Mouse (Mus musculus) kidney, postnatal 0 days (tissue): Measurements from ENCODE around the gene Irx6. TPM values are rescaled to one million over a fixed set of nuclear protein-coding genes. Genes with fewer than 3 reads are reported as not detected.

ENCODE experiments used
- ATAC-seq: fragments of 200-750 bp; cut with Nextera tagmentation; replicated peaks from 2 replicates; pipeline ENCODE4 v1.8.0; 2017; ENCODE audit warnings: low read depth, moderate number of reproducible peaks, moderate TSS enrichment, moderate library complexity; ENCODE audit not compliant: low FRiP score
- DNase-seq: peaks from one replicate; pipeline ENCODE4 v3.0.0-alpha.2; 2016; ENCODE audit warnings: low spot score
- H3K27ac ChIP-seq: fragments of 300-500 bp; sonication (generic); 2 replicates; pipeline ENCODE4 v1.5.1; 2014; ENCODE audit warnings: mild to moderate bottlenecking
- H3K27me3 ChIP-seq: fragments of 300-500 bp; sonication (generic); 2 replicates; pipeline ENCODE4 v1.6.1; 2014; ENCODE audit warnings: low read length, mixed read lengths; ENCODE audit not compliant: insufficient read depth
- H3K36me3 ChIP-seq: fragments of 300-500 bp; sonication (generic); 2 replicates; pipeline ENCODE4 v1.6.1; 2014; ENCODE audit warnings: low read length, mixed read lengths; ENCODE audit not compliant: insufficient read depth
- H3K4me1 ChIP-seq: fragments of 300-500 bp; sonication (generic); replicated peaks from 2 replicates; pipeline ENCODE4 v1.6.1; 2014; ENCODE audit warnings: antibody characterized with exemption, low read length, mixed read lengths; ENCODE audit not compliant: insufficient read depth
- H3K4me2 ChIP-seq: fragments of 300-500 bp; sonication (generic); 2 replicates; pipeline ENCODE4 v1.6.1; 2014; ENCODE audit warnings: mild to moderate bottlenecking, low read length, moderate library complexity, mixed read lengths
- H3K4me3 ChIP-seq: fragments of 300-500 bp; sonication (generic); replicated peaks from 2 replicates; pipeline ENCODE4 v1.5.1; 2014; ENCODE audit warnings: low read depth, low read length
- H3K9ac ChIP-seq: fragments of 300-500 bp; sonication (generic); 2 replicates; pipeline ENCODE4 v1.6.1; 2014; ENCODE audit warnings: low read depth, low read length
- H3K9me3 ChIP-seq: fragments of 300-500 bp; sonication (generic); replicated peaks from 2 replicates; pipeline ENCODE4 v1.6.1; 2016; ENCODE audit warnings: low read length, inconsistent platforms, mixed read lengths
- CTCF ChIP-seq: IDR thresholded peaks from 2 replicates; pipeline ENCODE4 v1.5.1; 2016; ENCODE audit warnings: antibody characterized with exemption, low read depth, mild to moderate bottlenecking, moderate library complexity
- WGBS: fragments of 180-500 bp; shearing (Covaris S2); extraction: QIAGEN DNeasy Blood & Tissue Kit; methylation state at CpG from one replicate; pipeline ENCODE4 v1.1.7; 2014; 5-methylcytosine and 5-hydroxymethylcytosine counted together
- polyA plus RNA-seq: library from polyadenylated mRNA; unstranded; fragments of >200 nt; fragmentation: Nextera tagmentation; extraction: Ambion mirVana; gene quantifications from 2 replicates; pipeline ENCODE4 v1.2.1, GENCODE M21; 2015

The Irx6 gene
- polyA plus RNA-seq, 1 experiment from 2014 or later = 0.08 TPM

DNA sequence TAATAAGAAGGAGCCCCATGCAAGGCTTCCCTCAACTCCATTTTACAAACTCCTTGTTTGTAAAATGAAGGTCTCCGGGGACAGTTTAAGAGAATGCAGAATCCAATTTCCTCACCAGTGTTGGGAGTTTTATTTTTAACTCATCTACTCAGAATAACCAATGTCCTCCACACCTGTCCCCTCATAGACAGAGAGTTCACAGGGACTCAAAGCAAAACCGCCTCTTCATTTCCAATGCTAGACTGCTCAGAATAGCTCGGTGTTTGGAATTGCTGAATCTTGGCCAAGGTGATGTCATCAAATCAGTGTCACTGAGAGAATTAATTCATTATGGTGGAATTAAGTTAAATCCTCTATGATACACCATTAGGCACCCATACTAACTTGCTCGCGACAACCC is 44.0 kb downstream of the Irx6 start:
- H3K4me3 ChIP-seq = no peak overlapping the region
- H3K9me3 ChIP-seq = no peaks in the 10 kb centered on the region
- DNase-seq = no peak
- no peaks in the 10 kb centered on the region for H3K4me1 ChIP-seq
- H3K36me3 ChIP-seq = no peaks in the 10 kb centered on the region
- H3K27me3 ChIP-seq = no peaks in the 10 kb centered on the region
- H3K9ac ChIP-seq = no peak overlapping the region
- H3K4me2 ChIP-seq = no peak overlapping the region
- TF ChIP-seq CTCF = no peak
- no peak for ATAC-seq
- WGBS = 82% methylated on average over 5 of the region's 5 CpGs
- H3K27ac ChIP-seq = no peak overlapping the region

DNA sequence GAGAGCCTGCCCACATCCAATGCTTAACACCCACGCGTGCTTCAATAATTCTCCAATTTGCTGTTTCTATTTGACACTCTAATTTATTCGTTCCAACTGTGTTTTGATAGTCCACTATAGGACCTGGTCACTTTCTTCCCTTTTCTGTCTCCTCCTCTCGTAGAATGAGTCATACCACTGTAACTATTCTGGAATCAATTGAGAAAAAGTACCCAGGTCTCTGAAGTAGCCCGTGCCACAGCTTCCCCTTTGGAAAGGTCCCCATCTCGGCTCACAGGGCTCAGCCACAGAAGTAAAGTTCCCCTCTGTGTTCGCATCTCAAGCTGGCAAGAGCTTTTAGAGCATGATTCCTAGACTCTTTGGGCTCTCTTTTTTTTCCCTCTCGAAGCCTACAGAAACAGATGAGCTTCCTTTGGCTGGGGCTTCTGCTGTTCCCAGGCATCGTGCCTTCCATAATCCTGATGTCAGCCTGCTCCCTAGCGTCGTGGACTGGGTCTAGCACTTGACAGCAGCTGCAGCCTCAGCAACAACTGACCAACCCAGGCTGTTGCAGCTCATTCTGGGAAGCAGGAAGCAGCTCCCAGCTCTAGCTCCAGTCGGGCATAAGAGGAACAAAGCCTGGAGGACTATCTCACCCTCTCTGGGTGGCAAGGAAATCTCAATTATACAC is 47.3 kb downstream of the Irx6 start:
- DNase-seq = peak; percentile 88

DNA sequence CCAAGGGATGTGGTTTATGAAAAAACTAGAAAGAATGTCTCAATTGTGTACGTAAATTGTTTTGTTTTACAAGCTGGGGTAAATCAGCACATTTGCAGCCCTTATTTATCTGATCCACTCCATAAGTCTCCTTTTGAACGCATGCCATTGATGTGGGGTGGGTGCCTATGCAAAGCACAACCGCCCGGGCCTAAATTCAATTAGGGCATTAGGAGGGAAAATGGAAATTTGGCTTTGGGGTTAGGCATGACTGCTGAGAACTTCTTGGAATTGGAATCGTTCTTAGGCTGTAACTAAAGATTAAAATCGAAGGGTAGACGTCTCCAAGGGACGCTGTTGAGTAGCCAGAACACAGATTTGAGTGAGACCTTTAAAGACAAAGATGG is 47.8 kb downstream of the Irx6 start:
- no peak for TF ChIP-seq CTCF
- H3K9me3 ChIP-seq = no peaks in the 10 kb centered on the region
- 64% methylated on average over 8 of the region's 8 CpGs for WGBS
- no peak overlapping the region for H3K4me3 ChIP-seq
- no peaks in the 10 kb centered on the region for H3K27me3 ChIP-seq
- no peak overlapping the region for H3K9ac ChIP-seq
- no peak for DNase-seq
- no peak overlapping the region for H3K27ac ChIP-seq
- no peak overlapping the region for H3K4me2 ChIP-seq
- no peaks in the 10 kb centered on the region for H3K4me1 ChIP-seq
- no peak for ATAC-seq
- H3K36me3 ChIP-seq = no peaks in the 10 kb centered on the region

More for the DNA sequence above, 47.3 kb downstream of the Irx6 start:
- ATAC-seq = peak; percentile 61; the same call in 1 of the 2 replicates
- no peak overlapping the region for H3K4me2 ChIP-seq
- H3K27ac ChIP-seq = no peak overlapping the region
- 35% methylated on average over 12 of the region's 12 CpGs for WGBS
- no peaks in the 10 kb centered on the region for H3K36me3 ChIP-seq
- no peaks in the 10 kb centered on the region for H3K9me3 ChIP-seq
- H3K27me3 ChIP-seq = no peaks in the 10 kb centered on the region
- H3K4me3 ChIP-seq = no peak overlapping the region
- peak; percentile 77 for TF ChIP-seq CTCF
- H3K4me1 ChIP-seq = no peaks in the 10 kb centered on the region
- H3K9ac ChIP-seq = no peak overlapping the region

DNA sequence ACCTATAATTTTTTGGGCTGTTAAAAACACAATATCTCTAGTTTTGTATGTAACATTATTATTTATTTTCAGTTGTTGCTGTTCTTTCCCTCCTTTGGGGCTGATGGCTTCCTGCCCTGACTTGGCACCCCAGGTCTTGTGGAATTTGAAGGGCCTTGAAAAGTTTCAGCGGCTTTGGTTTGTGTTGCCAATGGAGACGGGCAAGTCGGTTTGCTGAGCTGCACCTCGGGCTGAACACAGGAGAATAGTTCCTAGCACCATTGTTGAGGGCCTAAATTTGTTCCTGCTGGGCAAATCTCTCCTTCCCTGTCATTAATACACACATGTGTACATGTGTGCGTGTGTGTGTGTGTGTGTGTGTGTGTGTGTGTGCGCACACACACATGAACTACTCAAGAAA is 49.2 kb downstream of the Irx6 start:
- H3K4me2 ChIP-seq = no peak overlapping the region
- DNase-seq = no peak

DNA sequence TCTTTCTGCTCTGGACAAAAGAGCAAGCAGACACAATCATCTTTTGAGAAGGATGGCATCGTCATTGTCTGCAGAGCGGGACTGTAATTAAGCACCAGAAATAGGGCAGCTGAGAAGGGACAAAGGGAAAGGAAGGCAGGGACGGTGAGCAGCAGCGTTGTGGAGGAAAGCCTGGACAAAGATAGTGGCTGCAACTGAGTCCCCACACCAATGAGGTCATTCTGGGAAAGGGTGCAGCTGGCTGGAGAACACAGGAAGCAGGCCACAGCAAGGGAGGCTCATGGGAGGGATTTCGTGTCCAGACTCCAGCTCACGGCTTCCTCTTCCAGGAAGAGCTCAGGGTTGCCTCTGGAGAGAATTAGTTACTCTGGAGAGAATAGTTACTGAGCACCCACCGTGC is 49.9 kb downstream of the Irx6 start:
- Histone ChIP-seq H3K9me3 (no peaks in the 10 kb centered on the region), H3K27me3 (no peaks in the 10 kb centered on the region), H3K9ac (no peak overlapping the region), H3K4me3 (no peak overlapping the region), H3K36me3 (no peaks in the 10 kb centered on the region), H3K27ac (no peak overlapping the region), H3K4me2 (no peak overlapping the region), H3K4me1 (no peaks in the 10 kb centered on the region)
- no peak for TF ChIP-seq CTCF
- 57% methylated on average over 7 of the region's 7 CpGs for WGBS
- no peak for DNase-seq
- no peak for ATAC-seq

More for the DNA sequence above, 49.2 kb downstream of the Irx6 start:
- 69% methylated on average over 6 of the region's 6 CpGs for WGBS
- no peak for ATAC-seq
- Histone ChIP-seq H3K36me3 (no peaks in the 10 kb centered on the region), H3K27me3 (no peaks in the 10 kb centered on the region), H3K4me1 (no peaks in the 10 kb centered on the region), H3K9me3 (no peaks in the 10 kb centered on the region), H3K9ac (no peak overlapping the region), H3K27ac (no peak overlapping the region), H3K4me3 (no peak overlapping the region)
- TF ChIP-seq CTCF = no peak

DNA sequence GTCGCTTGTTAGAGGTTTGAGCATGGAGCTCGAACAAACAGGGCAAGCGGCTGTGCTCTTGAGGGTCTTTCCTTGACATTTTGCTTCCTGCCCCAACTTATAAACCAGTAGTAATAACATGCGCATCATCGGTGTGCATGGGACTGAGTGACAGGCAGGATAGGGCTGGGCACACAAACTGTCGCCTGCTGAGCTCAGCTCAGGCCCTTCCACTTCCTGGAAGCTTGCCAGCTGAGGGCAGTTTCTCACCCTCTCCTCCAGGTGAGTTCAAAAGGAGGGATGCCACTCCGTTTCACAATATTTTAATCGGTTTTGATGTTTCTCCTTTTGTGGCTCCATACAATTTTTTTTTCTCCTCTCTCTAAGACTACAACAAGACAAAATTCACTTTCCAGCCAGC is 50.3 kb downstream of the Irx6 start:
- no peak for TF ChIP-seq CTCF
- no peak for DNase-seq
- WGBS = 71% methylated on average over 8 of the region's 8 CpGs

More for the DNA sequence above, 50.3 kb downstream of the Irx6 start:
- H3K27me3 ChIP-seq = no peaks in the 10 kb centered on the region
- no peak overlapping the region for H3K27ac ChIP-seq
- no peaks in the 10 kb centered on the region for H3K4me1 ChIP-seq
- no peak overlapping the region for H3K9ac ChIP-seq
- H3K9me3 ChIP-seq = no peaks in the 10 kb centered on the region
- no peaks in the 10 kb centered on the region for H3K36me3 ChIP-seq
- no peak for ATAC-seq
- H3K4me3 ChIP-seq = no peak overlapping the region
- H3K4me2 ChIP-seq = no peak overlapping the region

Other genes with a start within 250 kb of the Irx6 start
- 126 and 136 TPM in 2 replicates for gene Mmp2, start 153.0 kb downstream of the Irx6 start, polyA plus RNA-seq
- gene Lpcat2, start 181.1 kb downstream of the Irx6 start, polyA plus RNA-seq = 9.2 and 9.3 TPM in 2 replicates
- gene Capns2, start 227.1 kb downstream of the Irx6 start, polyA plus RNA-seq = 0.14 TPM in 1 of 2 replicates, not detected in the other